Mouse (Mus musculus): ENCODE data around the gene Nrtn.

The Nrtn gene

DNA sequence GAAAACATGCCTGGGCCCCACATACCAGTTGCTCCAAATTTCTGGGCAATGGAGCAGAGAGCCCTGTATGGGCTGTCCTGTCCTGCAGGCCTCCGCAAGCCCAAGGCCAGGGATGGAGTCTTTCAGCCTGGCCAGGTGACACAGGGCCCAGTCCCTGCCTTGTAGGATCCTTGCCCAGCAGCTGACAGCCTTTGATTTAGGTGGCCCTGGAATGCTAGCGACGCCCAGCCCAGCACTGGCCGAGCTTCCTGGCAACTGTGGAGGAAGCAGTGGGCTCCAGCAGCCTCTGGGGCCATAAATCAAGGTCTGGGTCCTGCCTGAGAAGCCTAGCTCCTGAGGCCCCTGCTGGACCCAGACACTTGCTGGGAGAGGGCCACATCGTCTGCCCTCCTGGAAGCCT lies 34.9 kb downstream of the Nrtn start:
- DNase-seq (ENCODE audit: low spot score), result peak; percentile 29

DNA sequence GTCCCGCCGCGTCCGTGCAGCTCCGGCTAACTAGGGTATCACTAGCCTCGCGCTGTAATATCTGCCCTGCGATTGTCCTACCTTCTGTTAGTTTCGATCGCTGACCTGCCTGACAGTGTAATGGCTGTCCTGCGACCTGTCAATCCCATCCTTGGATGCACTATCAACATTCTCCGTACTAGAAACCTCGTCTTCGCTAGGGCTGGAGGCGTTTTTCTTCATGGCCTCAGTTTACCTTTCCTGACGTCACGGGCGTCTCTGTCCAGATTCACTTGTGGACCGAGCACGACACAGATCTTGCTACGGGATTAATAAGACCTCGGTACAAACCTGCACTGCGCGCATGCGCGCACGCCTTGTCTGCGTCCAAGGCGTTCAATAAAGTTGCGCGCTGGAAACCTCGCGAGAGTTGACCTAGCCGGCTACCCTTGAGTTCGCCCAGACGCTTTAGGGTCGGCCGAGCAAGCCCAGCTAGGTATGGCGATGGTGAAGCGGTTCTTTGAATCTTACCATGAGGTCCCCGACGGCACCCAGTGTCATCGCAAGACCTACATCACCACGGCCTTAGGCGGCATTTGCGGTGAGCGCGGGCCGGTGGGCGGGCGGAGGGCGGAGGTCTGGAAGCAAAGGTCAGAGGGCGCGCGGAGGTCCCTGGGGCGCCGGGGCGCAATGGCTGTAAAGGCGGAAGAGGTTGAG lies 39.8 kb downstream of the Nrtn start, which contains the start of the genes Ndufa11 and Vmac:
Gene Ndufa11 (plus strand): TSS at position 405 of the 696 bp plus-strand sequence.
Gene Vmac (minus strand): TSS at position 660 of the 696 bp plus-strand sequence.
- peak; percentile 96 for DNase-seq (ENCODE audit: low spot score)

DNA sequence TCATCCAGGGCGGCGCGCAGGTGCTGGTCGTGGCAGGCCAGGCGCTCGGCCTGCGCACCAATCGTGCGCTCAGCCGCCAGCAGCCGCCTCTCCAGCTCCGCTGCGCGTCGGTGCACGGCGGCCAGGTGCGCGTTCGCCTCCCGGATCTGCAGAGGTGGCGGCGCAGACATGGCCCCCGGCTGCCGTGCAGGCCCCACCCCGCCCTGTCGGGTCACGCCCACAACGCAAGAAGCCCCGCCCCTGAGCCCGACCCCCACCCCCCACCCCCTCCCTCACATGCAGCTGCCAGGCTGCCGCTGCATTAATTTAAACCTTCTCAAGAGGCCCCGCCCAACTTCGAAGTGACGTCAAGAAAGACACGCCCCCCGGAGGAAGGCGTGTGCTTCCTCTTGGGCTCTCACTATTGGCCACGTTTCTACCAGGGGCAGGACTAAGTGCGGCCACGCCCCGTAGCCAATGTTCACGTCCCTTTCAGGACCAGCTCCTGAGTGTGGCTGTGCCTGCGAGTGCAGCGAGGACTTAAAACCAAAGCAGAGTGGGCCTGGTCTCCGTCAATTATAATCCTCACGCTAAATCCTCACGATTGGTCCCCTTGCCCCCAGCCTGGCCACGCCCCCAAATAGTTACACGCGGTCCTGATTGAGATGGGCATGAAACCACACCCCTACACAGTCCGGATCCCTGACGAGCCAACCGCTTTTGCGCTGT lies 40.5 kb downstream of the Nrtn start:
- peak; percentile 97 for DNase-seq (ENCODE audit: low spot score)

DNA sequence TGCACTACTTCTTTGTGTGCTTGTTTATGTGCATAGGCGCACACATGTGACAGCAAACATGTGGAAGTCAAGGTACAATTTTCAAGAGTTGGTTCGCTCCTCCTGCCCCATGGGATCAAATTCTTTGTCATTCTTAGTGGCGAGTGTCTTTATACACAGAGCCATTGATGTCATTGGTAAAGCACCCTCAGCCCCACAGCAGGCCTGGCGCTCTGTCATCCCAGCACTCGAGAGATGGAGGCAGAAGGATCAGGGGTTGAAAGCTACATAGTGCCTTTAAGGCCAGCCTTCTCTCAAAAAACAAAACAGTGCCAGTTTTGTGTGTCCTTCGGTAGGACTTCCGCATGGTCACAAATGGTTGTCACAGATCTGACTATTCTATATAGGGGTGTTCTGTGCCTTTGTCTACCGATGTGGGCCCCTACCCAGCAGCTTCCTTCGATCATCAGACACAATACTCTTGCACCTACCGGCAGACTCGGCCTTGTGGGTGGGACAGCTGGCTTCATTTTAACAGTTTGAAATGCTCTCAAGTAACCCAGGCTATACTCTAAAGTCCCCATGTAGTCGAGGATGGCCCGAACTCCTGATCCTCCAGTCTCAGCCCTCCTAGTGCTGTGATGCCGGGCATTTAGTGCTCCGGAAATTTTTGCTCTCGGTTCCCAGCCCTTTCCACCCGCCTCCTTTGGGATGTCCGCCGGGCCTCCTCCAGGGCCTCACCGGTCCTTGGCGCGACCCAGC lies 41.2 kb downstream of the Nrtn start:
- no peak for DNase-seq (ENCODE audit: low spot score)

DNA sequence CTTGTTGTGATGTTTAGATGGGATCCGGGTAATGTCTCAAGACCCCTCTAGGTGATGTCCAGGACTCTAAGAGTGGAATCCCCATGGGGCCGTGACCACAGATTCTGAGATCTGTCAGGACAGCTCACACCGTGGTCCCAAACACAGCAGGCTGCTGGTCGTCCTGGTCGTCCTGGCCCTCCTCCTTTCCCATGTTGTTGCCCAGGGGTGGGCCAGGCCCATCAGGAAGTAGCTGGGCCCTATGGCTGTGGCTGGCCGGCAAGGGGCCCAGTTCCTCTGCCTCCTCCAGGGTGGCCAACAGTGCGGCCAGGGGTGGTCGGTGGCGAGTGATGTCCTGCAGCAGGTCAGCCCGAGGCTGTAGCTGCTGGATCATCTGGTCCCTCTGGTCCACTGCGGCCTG lies 42.0 kb downstream of the Nrtn start:
- DNase-seq (ENCODE audit: low spot score), result no peak

DNA sequence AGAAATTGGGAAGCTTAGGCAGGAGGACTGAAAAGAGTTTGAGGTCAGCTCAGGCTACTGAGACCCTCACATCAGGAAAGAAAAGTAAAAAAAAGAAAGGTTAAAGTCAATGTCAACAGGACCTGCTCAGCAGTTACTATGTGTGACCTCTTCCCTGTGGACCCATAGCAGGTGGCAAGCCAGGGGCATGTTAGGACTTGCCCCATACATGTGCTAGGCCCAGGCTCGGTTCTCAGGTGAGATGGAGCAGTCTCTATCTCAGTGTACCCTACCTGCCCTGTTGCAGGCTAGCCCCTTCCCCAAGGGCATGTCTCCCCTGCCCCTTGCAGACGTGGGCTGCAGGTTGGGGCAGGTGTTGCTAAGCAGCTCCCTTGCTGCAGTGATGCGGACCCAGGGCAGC lies 47.6 kb downstream of the Nrtn start:
- DNase-seq (ENCODE audit: low spot score), result no peak

DNA sequence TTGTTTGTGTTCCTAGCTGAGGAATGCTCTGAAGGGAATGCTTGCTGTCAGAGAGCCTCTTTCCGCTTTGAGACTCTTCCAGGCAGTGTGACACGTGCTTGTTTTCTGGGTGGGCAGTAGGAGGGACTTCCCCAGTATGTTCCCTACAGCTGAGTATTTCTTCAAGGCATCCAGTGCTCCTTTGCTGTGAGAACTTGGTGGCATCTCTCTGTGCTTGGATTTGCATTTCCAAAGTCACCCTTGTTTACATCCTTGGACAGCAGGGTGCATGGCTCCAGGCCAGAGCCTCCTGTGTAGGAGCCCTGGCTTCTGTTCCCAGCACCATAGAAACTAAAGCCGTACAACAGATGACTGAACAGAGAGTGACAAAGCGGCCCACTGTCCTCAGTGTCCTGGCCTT lies 48.6 kb downstream of the Nrtn start:
- no peak for DNase-seq (ENCODE audit: low spot score)

DNA sequence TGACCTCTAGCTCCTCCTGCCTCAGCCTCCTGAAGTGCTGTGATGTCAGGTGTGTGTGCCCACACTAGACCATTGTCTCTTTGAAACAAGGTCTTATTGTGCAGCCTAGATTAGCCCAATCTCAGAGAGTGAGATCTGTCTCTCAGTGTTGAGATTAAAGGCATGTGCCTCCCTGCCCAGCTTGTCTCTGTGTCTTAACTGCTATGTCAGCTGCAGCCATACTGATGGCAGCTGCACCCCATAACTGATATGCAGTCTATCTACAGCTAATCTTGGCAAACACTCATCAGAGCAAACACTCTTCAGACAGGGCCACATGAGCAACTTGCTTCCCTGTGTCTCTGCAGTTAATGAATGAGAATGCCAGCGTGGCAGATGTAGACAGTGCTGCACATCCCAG lies 50.8 kb downstream of the Nrtn start:
- no peak for DNase-seq (ENCODE audit: low spot score)

DNA sequence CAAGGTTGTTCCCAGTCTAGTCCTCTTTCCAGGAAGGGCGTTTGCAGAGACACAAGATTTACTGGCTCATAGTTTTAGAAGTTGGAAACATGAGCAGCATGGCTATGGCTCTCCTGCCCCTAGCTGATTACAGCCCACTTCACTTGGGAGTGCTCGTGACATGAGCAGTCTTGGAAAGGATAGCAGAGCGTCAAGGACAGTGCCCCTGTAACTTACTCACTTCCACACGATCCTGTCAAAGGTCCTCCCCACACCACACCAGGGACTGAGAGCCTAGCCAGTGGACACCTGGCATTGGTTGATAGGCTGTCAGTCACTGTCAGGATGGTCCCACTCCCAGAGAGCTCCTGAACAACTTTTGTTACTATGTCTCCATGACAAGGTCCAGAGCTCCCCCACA lies 54.3 kb downstream of the Nrtn start:
- DNase-seq (ENCODE audit: low spot score), result no peak

Measured in urinary bladder, postnatal 14 days (tissue).